Mouse (Mus musculus) lung, postnatal 14 days (tissue): ENCODE measurements at regions not wholly inside any gene's neighbourhood (a gene's known extent, or its start where the extent isn't known, plus 50 kb on each side); places are given as distances from the start of the nearest gene placed in this dataset.

Experiments
- DNase-seq: peaks from one replicate; pipeline ENCODE4 v3.0.0; 2021

DNA sequence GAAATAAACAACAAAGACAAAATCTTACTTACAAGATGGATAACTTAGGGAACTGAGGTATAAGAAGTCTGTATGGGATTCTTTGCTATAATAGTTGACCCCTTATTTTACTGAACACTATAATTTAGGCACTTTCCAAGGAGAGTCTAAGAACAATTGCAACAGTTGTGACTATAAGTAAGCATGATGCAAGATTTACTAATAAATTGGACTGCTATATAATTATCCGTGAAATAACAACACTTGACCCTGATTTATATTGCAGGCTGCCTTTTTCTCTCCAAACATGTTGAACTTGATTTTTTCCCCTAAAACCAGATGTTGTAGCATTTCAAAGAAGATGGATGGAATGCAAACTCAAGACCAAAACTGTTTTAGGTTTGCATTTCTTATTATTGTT, 237.2 kb upstream of the Mef2c start:
- no peak for DNase-seq

DNA sequence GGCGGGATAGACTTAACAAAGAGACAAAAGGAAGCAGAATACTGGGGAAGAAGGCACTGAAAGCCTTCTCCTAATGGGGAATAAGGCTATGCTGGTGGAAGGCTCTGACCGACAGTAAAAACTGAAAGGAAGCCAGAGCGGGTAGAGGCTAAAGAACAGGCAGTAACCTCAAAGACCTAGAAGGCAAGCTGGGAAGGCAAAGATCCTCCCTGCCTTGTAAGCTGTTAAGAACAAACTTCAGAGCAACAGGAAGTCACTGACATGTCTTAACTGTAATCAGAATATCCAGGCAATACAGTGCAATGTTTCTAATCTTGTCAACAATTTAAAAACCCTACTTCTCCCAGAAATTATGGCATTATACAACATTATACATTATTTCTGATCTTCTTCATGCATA, 235.2 kb upstream of the Mef2c start:
- DNase-seq: no peak

DNA sequence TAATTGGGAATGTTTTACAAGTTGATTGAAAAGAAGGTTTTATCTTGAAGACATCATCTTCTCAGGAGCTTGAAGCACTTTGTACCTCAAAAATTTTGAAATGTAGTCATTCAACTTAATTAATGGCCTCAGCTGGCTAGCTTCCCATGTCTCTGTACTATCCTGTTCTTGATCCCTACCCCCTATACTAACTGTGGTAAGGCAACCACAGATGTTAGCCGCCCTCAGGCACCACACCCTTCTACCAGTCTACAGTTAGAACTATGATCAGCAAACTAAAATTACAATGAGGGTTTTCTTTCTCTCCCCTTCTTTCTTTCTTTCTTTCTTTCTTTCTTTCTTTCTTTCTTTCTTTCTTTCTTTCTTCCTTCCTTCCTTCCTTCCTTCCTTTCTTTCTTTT, 225.1 kb upstream of the Mef2c start:
- DNase-seq: no peak

DNA sequence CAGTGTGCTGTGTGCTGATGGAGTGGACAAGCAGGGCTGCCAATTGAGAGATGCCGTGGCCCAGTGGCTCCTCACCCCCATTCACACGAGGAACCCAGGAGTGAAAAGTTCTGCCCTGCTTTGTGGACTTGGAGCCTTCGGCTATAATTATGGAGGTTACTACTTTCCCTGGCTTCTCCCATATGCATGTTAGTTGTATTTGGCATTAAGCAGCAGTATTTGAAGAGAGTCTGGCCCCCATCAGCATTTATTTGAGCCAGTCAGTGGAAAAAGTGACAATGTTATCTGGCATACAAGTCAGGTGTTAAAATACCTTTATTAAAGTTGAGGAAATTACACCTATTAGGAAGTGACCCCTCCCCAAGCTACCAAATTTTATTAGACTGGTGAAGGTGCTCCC, 196.1 kb upstream of the Mef2c start:
- no peak for DNase-seq

DNA sequence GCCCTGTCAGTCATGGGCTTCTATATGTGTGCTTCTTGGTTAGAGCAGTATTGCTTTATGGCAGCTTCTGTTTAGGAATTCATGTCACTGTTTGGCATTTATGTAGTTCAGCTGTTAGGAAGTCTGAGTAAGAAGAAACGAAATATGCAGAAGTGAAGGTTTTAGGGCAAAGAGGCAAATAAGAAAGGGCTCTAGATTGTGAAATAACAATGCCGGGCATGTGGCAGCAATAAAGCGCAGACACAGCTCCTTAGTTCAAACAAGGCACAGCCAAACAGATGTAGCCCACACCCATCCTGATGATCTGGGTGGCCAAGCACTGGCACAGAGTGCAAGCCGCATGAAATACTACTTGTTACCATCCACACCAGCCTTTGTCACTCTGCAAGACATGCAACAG, 175.3 kb upstream of the Mef2c start:
- DNase-seq: no peak

DNA sequence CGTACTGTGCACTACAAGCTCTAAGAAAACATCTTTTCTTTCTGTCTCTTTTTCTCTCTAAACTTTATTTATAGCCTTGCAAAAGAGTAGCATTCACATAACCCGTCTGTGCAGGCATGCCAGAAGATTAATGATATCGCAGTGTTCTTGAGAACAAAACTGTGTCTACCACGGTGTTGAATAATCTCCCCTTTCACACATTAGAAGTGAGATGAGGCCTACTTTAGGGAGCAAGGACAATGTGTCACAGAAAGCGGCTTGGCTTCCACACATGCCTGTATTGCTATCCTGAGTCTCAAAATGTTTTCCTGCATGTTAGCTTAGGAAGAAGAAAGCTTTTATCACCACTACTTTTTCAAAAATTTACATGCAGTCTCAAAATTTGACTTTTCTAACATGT, 170.1 kb upstream of the Mef2c start:
- DNase-seq: no peak

DNA sequence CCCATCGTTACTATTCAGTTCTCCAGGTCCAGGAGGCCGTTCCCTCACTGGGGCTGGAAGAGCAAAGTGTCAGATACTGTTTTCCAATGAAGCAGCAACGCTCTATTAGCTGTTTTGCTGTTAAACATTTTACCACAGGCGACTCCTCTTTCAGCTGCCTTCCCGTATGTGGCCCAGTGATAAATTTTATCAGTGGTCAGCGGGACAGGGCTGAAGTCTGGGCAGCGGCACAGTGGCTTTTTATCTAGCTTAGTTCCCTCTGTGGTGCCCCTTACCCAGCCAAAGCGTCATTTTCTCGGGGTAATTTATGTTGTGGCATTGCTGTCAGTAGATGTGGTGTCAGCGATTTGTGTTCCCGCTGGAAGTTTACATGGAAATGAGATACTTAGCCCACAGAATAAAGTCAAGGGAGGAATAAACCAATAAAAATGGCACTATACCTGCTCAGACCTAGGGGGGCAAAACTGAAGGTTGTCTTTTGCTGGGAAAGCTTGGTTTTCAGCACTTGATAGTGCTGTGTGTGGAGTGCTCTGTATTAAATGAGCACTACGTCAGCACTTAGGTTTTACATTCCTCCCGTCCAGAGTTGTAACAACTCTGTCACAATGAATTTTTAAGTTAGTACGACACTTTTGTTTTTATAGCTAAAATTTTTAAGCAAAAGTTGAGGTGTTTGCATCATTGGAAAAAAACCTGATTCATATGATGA, 159.1 kb upstream of the Mef2c start:
- no peak for DNase-seq

DNA sequence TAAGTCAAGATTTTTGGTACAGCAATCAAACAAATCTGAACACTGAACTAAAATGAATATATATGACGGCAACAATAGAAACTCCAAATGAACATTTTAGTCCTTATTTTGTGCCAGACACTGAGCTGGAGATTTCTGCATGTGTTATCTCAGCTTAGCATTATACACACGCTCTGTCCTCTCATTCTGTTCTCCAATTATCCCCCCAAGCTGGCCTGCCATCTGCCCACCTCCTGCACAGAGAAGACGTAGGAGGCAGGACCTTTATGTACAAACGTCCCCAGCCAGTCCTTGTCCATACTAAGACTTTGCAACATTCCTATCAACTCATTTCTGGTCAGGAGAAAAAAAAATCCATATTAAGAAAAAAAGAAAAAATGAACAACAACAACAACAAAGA, 148.5 kb upstream of the Mef2c start:
- no peak for DNase-seq

DNA sequence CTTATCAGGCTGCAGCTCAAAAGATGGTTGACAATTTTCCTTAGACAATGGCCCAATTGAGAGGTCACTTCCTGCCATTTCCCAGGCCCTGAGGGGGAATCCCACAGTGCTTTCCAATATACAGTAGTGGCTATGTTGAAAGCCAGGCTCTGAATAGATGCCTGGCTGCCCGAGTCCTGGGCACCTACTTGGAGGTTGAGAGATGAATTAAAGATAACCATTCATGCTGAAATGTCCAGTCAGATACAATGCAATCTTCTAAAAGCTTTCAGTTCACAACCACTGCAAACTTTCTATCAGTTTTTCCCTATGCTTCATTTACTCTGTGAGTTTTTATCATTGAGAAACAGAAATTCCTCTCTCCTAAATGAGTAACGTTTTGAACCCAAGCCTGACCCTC, 143.3 kb upstream of the Mef2c start:
- DNase-seq: no peak

DNA sequence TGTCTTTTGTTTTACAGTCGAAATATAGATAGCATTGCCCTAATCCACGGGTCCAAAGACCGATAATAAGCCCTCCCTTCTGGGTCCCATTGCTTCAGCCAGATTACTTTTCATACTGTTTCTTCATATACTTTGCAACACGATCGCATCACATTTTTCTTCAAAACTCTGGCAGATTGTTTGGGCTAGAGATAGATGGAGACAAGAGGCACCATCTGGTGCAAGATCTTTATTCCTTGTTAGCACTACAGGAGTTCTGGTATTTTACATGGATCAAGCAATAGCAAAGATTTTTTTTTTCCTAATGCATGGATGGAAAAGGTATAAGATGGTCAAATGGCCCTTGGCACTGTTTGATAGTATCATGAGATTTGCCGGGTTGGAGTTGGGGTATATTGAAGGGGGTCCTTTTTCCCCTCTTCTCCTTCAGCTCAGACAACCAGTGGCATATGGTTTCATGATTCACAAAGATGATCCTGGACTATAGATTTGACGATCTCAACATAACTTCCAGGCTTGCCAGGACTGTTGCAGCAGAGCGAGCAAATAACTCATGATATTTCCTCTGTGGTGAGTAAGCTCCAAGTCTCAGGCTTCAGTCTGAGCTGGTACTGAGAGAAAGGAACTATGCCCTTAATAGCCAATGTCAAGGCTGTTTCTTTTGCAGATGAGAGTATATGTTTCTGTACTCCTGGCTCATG, 127.6 kb upstream of the Mef2c start:
- no peak for DNase-seq

DNA sequence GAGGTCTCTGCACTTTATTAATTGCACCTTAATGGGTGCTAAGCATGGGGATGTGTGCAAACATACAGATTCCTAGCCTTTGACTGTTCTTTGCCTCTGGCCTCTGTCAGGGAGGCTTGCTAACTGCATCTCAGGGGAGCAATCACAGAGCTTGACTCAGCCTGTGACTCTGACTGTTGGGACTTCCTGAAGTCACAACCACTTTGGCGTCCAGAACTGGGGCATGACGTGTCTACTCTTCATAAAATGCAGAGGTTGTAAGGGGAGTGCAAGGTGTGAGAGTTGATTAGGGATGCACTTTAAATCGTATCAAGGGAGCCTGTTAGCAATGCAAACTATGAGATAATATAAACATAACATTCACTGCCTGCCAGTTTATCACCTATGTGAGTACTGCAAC, 125.2 kb upstream of the Mef2c start:
- DNase-seq: no peak

DNA sequence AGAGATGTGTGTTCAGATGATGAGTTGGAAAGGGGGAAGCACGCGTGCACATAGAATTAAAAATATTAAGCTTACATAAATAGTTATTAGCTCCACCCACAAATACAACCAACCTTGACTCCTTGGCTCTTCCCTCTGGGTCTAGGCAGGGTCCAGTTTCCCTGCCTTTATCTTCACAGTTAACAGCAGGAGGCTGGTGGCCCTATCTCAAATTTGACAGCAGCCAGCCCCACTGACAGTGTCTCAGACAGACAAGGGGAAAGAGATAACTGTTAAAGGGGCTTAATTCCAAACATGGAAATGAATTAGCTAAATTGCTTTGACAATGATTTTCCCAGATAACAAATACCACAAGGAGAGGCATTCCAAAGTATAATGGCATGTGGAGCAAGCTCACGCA, 121.2 kb upstream of the Mef2c start:
- DNase-seq: no peak

DNA sequence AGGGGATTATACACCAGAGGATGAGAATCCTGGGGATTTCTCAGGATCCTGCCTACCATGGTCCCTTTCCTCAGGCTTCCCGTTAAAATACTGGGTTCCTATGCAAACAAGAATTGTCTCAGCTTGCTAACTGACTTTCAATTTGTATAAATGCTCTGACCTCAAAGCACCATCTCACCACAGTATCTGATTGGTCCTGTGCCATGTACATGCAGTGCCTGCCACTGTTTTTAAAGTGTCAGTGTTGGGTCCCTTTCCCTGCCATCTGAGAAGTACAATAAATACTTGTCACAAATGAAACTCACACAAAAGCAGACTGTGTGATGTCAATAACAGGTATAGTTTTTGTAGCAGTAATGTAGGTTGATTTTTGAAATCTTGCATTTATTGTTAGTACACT, 109.1 kb upstream of the Mef2c start:
- no peak for DNase-seq

DNA sequence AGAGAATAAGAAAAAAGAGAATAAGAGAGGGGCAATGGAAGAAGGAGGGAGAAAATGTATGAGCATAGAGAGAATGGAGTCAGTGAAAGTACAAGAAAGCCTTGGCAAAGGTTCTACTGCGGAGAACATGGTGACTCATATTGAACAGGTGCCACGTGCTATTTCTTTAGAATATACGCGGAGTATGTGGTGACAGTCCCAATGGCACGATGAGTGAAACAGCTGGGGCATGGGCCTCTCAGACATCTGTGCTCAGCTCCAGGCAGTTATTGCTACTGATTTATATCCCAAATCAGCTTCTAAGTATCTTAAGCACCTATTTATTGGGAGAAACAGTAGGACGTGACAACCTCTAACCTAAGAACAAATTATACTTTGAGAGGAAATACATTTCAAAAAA, 104.5 kb upstream of the Mef2c start:
- DNase-seq: no peak

DNA sequence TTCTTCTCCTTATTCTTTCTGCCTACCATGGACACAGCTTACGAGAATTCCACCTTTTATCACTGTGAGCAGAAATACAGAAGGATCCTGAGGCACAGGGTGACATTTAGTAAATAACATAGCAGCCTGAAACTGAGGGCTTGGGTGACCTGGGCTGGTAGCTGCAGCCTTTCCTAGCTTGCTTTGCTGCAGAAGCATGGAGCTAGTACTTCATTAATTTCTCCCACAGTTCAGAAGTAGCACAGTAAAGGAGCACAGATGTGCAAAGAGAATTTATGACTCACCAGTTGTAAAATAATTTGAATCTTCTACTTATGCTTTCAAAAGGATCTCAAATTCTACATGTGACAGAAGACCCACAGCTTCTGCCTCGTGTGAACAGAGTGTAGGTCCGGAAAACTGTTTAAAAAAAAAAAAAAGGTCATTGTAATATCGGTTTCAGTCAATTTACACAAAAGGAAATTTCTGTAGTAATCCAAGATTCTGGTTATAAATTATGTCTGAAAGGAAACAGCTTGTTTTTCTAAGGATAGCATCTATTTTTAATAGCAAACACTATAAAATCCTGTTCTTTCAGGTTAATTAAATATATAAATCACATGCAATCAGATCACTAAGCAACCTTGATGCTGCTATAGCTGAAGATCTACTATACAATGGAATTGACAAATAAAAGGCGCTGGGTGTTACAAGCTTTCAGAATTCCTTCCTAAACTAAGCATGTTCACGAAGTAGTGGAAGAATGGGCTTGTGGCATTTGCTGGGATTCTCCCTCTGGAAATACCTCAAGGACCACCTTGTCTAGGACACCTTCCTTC, 64.0 kb upstream of the Mef2c start:
- no peak for DNase-seq

DNA sequence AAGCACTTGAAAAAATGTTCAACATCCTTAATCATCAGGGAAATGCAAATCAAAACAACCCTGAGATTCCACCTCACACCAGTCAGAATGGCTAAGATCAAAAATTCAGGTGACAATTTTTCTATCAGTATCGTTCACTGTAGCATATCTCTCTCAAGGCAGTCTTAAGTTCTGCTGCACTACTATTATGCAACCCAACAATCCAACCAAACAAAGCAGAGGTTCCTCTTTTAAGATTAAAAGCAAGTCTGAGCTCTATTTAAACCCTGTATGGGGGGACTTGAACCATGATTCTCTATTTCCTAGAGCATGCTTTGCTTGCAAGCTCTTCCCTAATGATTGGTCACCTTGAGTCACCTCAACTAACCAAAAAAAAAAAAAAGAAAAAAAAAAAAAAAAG, 59.6 kb upstream of the Mef2c start:
- no peak for DNase-seq

DNA sequence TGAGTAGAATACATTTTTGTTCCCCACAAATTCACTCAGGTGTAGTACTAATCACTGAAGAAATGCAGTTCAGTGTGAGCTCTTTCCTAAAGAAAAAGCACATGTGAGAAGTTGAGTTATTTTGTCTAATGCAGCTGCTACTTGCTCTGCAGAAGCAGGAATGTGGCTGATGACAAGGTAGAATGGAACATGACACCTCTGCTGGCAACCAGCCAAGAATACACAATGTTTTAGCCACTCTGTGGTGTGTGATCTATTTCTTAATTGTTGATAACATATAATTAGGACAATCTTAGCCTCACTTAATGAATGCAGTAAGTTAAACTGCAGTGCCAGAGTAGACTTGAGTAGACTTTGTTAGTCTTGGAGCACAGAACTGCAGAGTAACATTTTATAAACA, 53.0 kb upstream of the Mef2c start:
- DNase-seq: no peak

DNA sequence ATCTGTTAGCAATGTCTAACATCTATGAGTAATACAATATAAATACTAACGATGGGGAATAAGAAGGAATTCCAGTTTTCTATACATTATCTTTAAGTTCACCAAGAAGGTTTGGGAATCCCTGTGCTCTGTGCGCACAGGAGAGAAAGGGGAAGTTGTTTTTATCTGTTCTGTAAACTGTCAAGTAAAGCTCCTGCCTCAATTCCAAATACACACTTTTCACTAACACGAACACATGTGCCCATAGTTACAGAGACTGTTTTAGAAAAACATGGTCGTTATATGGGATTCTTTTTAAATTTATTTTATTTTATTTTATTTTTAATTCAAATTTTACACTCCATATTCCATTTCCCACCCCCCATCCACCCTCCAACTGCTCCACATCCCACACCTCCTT, 50.8 kb upstream of the Mef2c start:
- no peak for DNase-seq
